Mouse (Mus musculus) left cerebral cortex, postnatal 36 days (tissue): Measurements from ENCODE around the gene Lhx1. TPM values are rescaled to one million over a fixed set of nuclear protein-coding genes. Genes with fewer than 3 reads are reported as not detected.

Experiments used
- DNase-seq, 2 experiments: peaks; one replicate each; pipeline ENCODE4 v3.0.0; 2021 to 2022; ENCODE audit warnings: low spot score in 2 of 2, mixed read lengths in 1 of 2
- intact Hi-C: fragments of 180-260 bp; cut with DNase I; formaldehyde crosslinking; loops from one replicate; pipeline ENCODE4 v1.15.1; 2025
- total RNA-seq, 2 experiments: library from RNA; stranded (reverse); gene quantifications; 2 replicates each; pipeline ENCODE4 v1.2.3; 2021

Gene Lhx1
- total RNA-seq, 2 experiments from 2014 or later: not detected

DNA sequence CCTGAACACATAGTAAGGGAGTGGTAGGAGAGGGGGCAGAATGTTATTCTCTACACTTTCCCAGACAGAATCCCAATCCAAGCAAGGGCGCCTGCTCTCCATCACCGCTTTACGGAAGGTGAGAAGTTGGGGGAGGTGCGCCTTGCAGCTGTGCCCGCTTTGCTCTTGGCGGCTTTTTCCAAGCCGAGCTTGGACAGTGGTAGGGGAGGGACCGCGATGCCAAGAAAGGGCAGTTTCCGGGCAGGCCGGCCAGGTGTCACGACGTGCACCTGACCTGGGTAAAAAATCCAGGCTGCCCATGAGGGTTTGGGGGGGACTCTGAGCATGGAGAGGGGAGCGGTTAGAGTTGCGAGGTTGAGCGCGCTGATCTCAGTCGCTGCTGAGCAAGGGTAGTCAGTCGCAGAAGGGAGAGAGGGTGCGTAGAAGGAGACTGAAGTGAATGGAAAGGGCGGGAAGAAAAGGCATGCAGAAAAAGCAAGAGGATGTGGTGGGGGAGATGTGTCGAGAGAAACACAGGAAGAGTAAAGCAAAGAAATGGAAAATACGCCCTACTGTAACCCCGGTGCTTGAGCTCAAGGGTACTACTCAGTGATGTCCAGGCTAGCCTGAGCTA, 3.9 kb upstream of the Lhx1 start:
- intact Hi-C loops: loop anchor here (5.0 kb wide), 2 partner anchors 168 to 1363 kb away; no protein-coding TSS in a partner anchor

DNA sequence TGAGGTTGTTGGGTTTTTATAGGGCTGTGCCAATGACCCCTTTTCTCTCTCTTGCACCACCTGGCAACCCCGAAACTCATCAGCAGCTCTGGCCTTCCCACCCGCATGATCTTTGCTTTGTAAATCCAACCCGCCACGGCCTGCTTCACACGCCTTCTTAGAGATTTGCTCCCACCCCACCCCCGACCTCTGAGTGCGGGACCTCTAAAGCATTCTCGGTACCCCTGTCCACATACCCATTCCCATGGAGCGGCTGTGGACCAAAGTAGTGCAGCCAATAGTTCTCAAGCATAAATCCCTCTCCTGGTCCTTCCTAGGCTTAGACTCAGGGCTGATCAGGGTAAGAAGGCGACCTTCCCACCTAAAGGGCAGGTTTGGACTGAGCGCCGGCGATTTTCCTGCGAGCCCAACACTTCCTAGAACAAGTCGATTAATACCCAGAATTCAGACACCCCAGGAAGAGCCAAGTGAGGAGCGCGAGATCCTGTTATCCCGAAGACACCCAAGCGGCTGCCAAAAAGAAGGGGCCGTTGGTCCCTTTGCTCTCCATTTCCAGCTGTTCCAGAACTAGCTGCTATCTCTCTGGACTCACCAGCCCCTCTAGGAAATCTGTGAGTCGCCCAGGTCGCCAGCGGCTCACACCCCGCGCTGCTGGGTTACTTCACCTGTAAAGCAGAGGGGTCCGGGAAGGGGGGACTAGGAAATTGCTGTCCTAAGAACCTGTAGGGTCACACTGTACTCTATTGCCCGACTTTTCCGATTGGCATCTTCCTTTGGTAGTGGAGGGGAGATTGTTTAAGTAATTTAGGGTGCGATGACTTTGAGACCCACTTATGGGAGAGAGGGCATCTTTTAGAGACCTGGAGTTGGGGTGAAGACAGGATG, 1.9 kb upstream of the Lhx1 start:
- DNase-seq: no peak
- intact Hi-C loops: loop anchor here (5.0 kb wide), 2 partner anchors 170 to 1365 kb away; no protein-coding TSS in a partner anchor

More for the DNA sequence above, 3.9 kb upstream of the Lhx1 start:
- no peak for DNase-seq

DNA sequence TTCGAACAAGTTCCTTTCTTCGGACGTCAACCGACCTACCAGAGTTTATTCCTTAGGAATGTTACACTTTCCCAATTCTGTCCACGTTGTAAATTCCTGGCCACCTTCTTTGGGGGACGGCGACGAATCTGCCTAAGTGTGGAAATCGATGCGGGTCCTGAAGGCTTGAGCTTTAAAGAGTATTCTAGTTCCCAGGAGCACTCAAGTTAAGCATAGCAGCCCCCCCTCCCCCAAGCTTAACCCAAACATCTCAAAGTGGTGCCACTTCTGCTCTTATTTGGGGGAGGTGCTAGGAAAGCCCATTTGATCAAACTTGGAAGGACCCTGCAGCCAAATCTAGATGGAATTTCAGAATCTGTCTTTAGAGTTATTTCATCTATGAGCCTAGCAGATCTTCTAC, 1.1 kb upstream of the Lhx1 start:
- intact Hi-C loops: loop anchor here (5.0 kb wide), 2 partner anchors 171 to 1366 kb away; no protein-coding TSS in a partner anchor
- no peak for DNase-seq

DNA sequence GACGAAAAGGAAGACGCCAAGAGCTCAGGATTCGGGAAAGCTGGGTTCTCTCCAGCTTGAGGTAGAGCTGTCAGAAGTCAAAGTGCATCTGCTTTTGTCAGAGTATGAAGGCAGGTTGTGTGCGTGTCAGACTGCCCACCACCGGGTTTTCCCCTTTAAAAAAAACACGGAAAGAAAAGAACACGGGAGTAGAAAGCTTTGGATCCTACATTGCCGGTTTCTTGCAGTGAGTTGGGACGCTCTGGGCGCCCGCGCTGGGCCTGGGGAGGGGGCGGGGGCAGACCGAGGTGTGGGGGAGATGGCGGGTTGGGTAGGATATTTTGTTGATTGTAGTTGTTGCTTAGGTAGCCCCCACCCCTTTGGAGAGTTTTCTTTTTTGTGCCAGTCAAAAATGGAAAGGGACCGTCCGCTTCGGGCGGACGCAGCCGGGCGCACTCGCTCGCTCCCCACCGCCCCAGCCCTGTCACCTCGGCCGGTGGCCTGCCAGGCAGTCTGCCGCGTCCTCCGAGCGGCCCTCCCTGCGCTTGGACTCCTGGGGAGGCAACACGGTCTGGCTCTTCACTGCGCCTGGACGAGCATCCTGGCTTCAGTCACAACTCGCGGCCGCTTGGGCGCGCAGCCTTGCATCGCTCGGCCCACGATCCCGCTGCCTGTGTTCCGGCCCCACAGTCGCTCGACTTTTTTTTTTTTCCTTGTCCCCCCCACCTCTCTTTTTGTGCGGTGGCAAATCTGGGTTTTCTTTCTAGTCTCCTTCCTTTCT, 644 bp downstream of the Lhx1 start:
- intact Hi-C loops: loop anchor here (5.0 kb wide), 4 partner anchors 173 to 1368 kb away; no protein-coding TSS in a partner anchor
- DNase-seq: no peak

DNA sequence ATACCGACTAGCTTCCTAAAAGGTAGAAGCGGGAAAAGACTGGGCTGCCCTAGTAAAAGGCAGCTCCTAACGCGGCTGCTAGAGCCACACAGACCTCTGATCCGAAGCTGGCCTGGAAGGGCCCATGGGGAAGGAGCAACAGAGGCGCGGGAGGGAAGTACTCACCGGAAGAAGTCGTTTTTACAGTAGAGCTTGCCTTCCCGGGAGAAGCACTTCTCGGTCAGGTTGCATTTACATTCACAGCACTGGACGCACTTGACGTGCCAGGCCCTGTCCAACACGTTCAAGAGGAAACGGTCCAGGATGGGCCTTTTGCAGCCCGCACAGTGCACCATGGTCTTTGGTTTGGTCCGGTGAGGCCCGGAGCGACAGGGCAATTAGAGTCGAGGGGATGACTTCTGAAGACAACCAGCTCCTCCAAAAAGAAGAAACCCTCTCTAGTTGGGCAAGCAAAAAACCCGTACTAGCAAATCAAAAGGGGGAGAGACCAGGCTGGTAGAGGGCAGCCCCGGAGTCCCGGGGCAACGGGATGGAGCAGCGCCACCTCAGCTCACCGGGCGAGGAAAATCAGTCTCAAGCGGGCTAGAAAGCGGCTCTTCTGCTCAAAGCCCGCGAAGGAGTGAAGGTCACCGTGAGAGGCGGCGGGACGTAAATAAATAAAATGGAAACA, 1.4 kb downstream of the Lhx1 start:
- DNase-seq: peak; percentile 17 to 20

DNA sequence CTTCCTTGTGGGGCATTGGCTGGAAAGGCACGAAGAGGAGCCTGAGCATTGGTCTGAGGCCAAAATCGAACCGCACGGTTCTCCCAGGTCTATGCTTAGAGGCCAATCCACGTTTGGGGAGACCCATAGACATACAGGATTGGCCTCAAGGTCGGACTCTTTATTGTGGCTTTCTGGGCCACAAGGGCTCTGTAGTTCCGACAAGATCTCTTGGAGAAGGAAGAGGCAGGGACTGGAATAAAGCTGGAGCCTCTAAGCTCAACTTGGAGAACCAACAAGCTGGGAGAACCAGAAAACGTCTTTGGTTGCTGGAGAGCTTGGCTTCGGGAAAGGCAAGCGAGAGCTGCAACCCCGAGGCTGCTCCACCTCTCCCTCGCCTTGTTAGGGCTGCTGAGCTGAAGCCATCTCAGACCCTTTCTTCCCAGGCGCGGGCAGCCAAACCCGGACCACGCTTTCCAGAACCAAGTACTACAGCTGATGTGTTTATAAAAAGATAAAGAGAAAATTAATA, 2.0 kb downstream of the Lhx1 start:
- no peak for DNase-seq
- intact Hi-C loops: loop anchor here (5.0 kb wide), 2 partner anchors 184 to 1314 kb away; no protein-coding TSS in a partner anchor

More for the DNA sequence above, 1.4 kb downstream of the Lhx1 start:
- intact Hi-C loops: loop anchor here (5.0 kb wide), 2 partner anchors 183 to 1313 kb away; no protein-coding TSS in a partner anchor

DNA sequence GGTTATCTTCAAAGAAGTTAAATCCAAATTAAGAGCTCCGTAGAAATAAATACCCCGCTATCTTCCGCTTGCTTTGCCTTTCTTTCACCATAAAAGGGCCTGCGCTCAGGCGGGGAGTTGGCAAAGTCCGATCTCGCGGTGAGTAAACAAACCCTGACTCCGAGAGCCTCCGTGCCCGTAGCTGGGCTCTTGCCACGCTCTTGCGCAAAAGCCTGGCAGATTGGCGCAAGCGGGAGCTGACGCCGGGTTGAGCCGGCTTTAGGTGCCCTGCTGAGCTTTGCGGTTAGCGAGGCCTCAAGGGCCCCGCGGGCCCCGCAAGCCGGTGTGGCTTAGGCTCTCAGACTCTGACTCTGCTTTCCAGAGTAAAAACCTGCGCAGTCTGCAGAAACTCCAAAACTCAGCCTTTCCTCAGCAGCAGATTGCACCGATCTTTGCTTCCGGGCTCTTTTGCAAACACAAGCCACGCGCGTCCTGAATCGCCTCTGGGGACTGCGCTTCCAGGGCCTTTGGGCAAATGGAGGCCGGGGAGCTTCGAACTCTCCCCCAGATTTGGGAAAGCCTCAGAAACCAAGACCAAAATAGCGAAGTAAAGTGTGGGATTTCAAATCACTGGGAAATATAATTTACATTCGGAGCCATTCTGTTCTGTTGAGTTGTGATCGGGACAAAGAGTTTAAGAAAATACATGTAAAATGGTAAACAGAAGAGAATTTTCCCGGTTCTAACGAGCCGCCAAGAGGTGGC, 2.6 kb downstream of the Lhx1 start:
- DNase-seq: peak; percentile 23 to 33

DNA sequence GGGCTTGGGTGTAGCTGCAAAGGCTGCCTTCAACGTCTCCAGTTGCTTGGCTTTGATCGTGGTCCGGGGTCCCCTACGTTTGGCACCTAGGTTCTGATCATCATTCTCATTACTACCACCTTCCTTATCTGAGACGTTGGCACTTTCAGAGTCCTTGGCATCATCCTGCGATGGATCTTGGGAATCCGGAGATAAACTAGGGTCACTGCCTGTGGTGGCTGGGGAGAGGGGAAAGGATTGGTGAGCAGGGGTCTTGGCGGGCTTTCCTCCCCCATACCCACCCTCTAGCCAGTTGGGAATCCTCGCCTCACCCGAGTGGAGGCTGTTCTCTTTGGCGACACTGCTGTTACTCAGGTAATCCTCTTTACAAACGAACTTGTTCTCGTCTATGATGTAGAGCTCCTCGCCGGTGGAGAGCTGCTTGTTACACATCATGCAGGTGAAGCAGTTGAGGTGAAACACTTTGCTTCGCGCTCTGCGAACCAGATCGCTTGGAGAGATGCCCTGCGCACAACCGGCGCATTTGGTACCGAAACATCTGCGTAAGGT, 3.5 kb downstream of the Lhx1 start:
- intact Hi-C loops: loop anchor here (5.0 kb wide), 2 partner anchors 185 to 1315 kb away; no protein-coding TSS in a partner anchor
- DNase-seq: no peak

More for the DNA sequence above, 2.6 kb downstream of the Lhx1 start:
- intact Hi-C loops: loop anchor here (5.0 kb wide), 2 partner anchors 185 to 1315 kb away; no protein-coding TSS in a partner anchor

DNA sequence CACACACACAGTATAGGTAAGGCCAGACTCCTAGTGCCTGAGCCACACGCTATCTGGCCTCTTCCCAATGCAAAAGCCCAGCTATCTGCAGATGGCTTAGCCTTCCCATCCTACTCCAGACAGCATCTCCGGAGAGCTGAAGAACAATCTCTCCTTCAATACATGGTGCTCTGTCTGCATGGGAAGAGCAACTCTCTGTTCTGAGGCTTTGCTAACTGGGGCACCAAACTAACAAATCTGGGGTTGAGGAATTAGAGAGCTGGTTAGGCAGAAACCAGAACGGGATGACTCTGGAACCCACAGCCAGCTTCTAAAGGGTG, 4.3 kb downstream of the Lhx1 start:
- intact Hi-C loops: loop anchor here (5.0 kb wide), 2 partner anchors 186 to 1316 kb away; no protein-coding TSS in a partner anchor
- no peak for DNase-seq

DNA sequence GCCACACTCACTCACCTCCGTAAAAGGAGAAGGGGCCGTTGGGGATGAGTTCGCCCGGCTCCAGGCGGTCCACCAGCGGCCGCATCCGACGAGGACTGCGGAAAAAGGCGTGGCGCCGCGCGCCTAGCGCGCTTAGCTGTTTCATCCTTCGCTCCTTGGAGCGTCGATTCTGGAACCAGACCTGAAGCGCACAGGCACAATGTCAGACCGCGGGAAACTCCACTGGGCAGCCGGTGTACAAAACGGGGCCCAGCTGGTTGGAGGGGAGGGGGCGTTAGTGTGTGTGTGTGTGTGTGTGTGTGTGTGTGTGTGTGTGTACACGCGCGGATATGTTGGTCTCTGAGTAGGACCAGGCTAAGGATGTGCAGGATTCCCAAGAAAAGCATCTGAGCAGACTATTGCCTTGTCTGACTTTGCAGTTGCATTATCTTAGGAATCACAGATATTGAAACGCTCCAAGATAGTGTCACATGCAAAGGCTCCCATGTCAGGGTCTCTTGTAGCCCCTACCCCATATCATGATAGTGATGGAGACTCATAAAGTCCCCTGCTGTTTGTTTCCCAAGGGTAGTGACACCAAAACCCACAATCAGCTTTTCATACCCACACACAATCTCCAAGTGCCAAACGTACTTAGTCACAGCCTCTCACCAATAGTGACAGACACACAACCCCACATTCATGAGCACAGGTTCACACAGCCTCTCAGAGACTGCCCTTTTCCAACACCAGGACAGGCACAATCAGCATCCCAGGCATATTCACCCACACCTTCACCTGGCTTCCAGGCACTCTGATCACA, 4.9 kb downstream of the Lhx1 start:
- intact Hi-C loops: loop anchor here (5.0 kb wide), 2 partner anchors 187 to 1317 kb away; no protein-coding TSS in a partner anchor
- DNase-seq: no peak

DNA sequence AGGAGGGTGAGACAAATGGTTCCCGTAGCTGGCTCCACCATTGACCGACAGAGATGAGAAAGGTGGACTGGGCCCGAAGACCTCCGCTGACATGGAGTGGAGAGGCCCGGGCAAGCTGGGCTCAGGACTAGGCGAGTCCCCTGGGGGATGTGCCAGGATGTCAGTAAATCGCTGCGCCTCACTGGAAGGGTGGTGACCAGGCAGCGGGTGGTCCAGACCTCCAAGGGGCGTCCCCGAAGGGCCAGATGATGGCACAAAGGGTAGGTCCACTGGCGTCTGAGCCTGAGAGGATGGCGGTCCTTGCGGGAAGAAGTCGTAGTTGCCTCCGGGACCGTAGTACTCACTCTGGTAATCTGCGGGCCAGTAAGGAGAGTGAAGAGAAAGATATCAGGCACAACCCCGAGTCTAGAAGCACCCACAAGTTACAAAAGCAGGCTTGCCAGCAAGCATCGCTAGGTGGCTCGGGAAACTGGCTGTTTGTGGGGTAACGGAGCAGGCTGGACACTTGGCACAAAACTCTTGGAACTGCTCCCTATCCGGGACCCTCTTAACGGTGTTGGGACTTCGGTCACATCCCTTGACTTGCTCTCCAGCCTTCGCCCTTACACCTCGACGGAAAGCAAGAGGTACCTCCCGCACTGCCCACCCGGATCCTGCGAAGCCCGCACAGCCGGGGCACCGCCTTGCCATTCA, 5.6 kb downstream of the Lhx1 start:
- intact Hi-C loops: loop anchor here (5.0 to 10.0 kb wide), 4 partner anchors 188 to 1318 kb away; partner anchors contain the start of gene Hnf1b
- DNase-seq: no peak

DNA sequence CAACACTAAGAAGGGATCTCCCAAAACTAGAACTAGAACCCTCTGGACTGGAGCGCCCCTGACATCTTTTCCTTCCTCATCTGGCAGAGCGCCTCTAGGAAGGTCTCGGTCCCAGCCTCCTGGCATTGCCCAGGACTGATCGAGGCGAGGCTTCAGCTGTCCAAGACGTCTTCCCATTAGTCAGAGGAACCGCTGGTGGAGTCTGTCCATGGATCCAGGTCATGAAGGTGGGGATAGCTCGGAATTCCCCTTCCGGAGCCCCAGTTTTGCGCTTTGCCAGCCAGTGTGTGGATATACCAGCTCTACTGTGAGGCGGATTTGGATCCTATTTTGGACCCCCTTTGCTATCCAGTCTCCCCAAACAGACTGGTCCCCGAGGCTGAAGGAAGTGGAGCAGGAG, 6.3 kb downstream of the Lhx1 start:
- intact Hi-C loops: loop anchor here (5.0 to 10.0 kb wide), 2 partner anchors 276 to 667 kb away; partner anchors contain the start of gene Hnf1b
- no peak for DNase-seq

DNA sequence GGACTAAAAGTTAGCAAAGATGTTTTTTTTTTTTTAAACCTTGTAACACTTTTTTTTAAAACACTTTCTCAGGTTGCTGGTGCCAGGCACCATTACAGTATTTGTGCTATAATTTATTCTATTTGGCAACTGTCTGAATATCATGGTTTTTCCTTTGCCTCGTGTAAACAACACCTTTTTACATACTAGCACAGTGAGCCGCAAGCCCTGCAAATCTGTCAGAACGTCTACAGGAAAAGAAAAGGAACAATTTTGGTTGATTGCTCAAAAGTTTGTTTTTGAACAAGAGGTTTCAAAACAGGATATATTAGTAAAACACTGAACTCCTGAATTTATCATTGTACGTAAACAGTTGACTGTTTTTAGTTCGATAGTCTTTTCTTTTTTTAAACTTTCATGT, 7.1 kb downstream of the Lhx1 start:
- intact Hi-C loops: loop anchor here (5.0 to 10.0 kb wide), 2 partner anchors 277 to 666 kb away; partner anchors contain the start of gene Hnf1b
- DNase-seq: no peak

DNA sequence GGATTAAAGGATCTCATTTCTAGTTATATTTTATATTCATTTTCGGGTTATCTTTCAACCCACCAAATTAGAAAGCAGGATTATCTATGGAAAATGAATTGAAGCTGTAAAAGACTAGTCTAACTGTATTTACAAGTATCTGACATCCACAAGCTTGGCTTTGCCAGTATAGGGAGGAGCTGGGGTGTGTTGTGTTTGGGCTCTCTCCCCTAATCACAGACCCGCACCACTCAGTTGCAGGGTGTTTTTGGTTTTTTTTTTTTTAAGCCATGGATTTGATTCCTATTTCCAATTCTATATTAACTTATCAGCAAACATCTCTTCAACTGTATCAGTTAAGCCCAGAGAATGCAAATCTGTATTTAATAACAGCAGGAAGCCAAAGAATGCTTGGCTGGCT, 7.9 kb downstream of the Lhx1 start:
- intact Hi-C loops: loop anchor here (5.0 to 10.0 kb wide), 2 partner anchors 277 to 665 kb away; partner anchors contain the start of gene Hnf1b
- DNase-seq: no peak

DNA sequence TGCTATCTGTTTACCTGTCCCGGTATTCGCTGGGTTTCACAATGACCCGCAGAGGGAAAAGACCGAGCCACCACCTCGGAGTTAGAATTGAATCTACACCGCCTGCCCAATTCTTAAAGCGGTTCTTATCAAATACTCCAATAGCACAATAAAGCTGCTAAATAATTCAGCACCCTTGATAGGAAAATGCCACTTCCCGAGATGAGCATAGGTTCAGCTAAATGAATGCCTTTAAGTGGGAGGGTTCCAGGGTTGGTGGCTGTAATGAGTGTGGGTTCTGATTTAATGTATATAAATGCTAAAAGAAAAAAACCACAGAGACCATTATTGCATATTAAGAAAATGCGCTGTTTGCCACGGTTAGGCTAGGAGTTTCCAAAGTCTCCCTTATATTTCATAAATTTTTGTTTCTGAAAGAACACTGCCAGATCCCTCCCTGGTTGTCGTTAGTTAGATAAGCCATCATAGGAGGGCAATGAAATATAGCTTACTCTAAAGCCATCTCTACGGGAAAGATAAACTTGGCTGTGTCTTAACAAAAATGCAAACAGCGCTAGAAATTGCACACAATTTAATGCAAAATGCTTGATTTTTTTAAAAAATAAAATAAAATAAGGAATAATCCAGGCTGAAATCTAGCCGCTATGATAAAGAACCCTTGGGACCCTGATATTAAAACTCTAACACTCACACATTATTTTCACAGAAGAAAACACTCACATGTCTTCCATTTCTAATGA, 8.7 kb downstream of the Lhx1 start:
- intact Hi-C loops: loop anchor here (5.0 to 10.0 kb wide), 2 partner anchors 278 to 664 kb away; partner anchors contain the start of gene Hnf1b
- no peak for DNase-seq
